Mouse (Mus musculus) heart, adult 2 months (tissue): Measurements from ENCODE around the gene Arhgef1. TPM values are rescaled to one million over a fixed set of nuclear protein-coding genes. Genes with fewer than 3 reads are reported as not detected.

ENCODE experiments used
- DNase-seq, 2 experiments: peaks; one replicate each; pipeline ENCODE4 v3.0.0; 2021
- H3K27ac ChIP-seq: fragments of 200-600 bp; 2 replicates; pipeline ENCODE4 v1.8.1; 2022
- H3K27me3 ChIP-seq: fragments of 200-500 bp; 2 replicates; pipeline ENCODE4 v1.6.1; 2012; ENCODE audit warnings: mild to moderate bottlenecking, low read length, inconsistent platforms, mixed read lengths; ENCODE audit not compliant: control insufficient read depth, insufficient read depth
- H3K36me3 ChIP-seq: fragments of 200-500 bp; 2 replicates; pipeline ENCODE4 v1.6.1; 2012; ENCODE audit warnings: low read length, inconsistent platforms; ENCODE audit not compliant: control insufficient read depth, insufficient read depth
- H3K4me1 ChIP-seq: fragments of 200-500 bp; 2 replicates; pipeline ENCODE4 v1.6.1; 2011; ENCODE audit warnings: low read length; ENCODE audit not compliant: control insufficient read depth, insufficient read depth
- H3K4me3 ChIP-seq: fragments of 200-600 bp; 2 replicates; pipeline ENCODE4 v1.8.1; 2022
- H3K79me2 ChIP-seq: fragments of 200-500 bp; replicated peaks from 2 replicates; pipeline ENCODE4 v1.6.1; 2012; ENCODE audit warnings: mild to moderate bottlenecking, inconsistent platforms, low read length, moderate library complexity, mixed read lengths; ENCODE audit not compliant: control insufficient read depth, insufficient read depth
- H3K9ac ChIP-seq: fragments of 200-500 bp; 2 replicates; pipeline ENCODE4 v1.6.1; 2012; ENCODE audit warnings: low read depth, mild to moderate bottlenecking, control low read depth, inconsistent platforms, low read length, mixed read lengths
- CTCF ChIP-seq: fragments of 200-600 bp; IDR thresholded peaks from 2 replicates; pipeline ENCODE4 v1.8.1; 2022; ENCODE audit warnings: antibody characterized with exemption, mild to moderate bottlenecking, moderate library complexity
- EP300 ChIP-seq: fragments of 200-500 bp; IDR thresholded peaks from 2 replicates; pipeline ENCODE4 v1.6.1; 2011; ENCODE audit warnings: low read depth, low read length, control low read depth; ENCODE audit not compliant: insufficient read depth
- POLR2A ChIP-seq: fragments of 200-500 bp; IDR thresholded peaks from 2 replicates; pipeline ENCODE4 v1.6.1; 2011; ENCODE audit warnings: mild to moderate bottlenecking, low read depth, low read length, control low read depth; ENCODE audit not compliant: insufficient read depth
- WGBS: fragments of 180-500 bp; shearing (Covaris S2); methylation state at CpG from one replicate; pipeline ENCODE4 v1.1.7; 2018; 5-methylcytosine and 5-hydroxymethylcytosine counted together
- intact Hi-C: fragments of 180-260 bp; cut with DNase I; formaldehyde crosslinking; loops from one replicate; pipeline ENCODE4 v1.15.1; 2025
- polyA plus RNA-seq: library from polyadenylated mRNA; depleted of rRNA; stranded (reverse); fragments of >200 nt; gene quantifications from 2 replicates; pipeline ENCODE4 v1.2.3, GENCODE M21; 2012
- total RNA-seq, 2 experiments: library from RNA; stranded (reverse); gene quantifications; 2 replicates each; pipeline ENCODE4 v1.2.3; 2021

Gene Arhgef1
- total and polyA plus RNA-seq, 3 experiments, result 43.0 to 105 (median 43.2) TPM

GRCm38 (mm10) chr7:24896269-24896668 lies 6.4 kb upstream of the Arhgef1 start:
- H3K9ac ChIP-seq, result no peak overlapping the region
- H3K27ac ChIP-seq, result no peak overlapping the region
- H3K4me1 ChIP-seq, result no peaks in the 10 kb centered on the region
- H3K4me3 ChIP-seq, result no peak overlapping the region
- intact Hi-C loops, result no loop called here
- H3K79me2 ChIP-seq, result no peaks in the 10 kb centered on the region
- WGBS, result 87% methylated on average over 8 of the region's 8 CpGs
- DNase-seq, result no peak
- H3K27me3 ChIP-seq, result no peaks in the 10 kb centered on the region
- no peaks in the 10 kb centered on the region for H3K36me3 ChIP-seq
- TF ChIP-seq EP300, result no peak
- no peak for TF ChIP-seq CTCF
- TF ChIP-seq POLR2A, result no peak

GRCm38 (mm10) chr7:24897224-24897623 lies 5.5 kb upstream of the Arhgef1 start, which contains the start of gene Cd79a:
Gene Cd79a (plus strand): TSS chr7:24897381.
- intact Hi-C loops, result no loop called here
- 69% methylated on average over 12 of the region's 12 CpGs for WGBS

GRCm38 (mm10) chr7:24897959-24898358 lies 4.8 kb upstream of the Arhgef1 start:
- WGBS, result 69% methylated on average over 5 of the region's 5 CpGs
- Histone ChIP-seq H3K27me3 (no peaks in the 10 kb centered on the region), H3K4me1 (peaks cover 2% of the 10 kb centered on the region), H3K79me2 (no peaks in the 10 kb centered on the region), H3K9ac (no peak overlapping the region), H3K36me3 (no peaks in the 10 kb centered on the region), H3K27ac (no peak overlapping the region), H3K4me3 (no peak overlapping the region)
- no peak for TF ChIP-seq CTCF
- TF ChIP-seq EP300, result no peak
- TF ChIP-seq POLR2A, result no peak
- intact Hi-C loops, result no loop called here
- DNase-seq, result no peak

More at GRCm38 (mm10) chr7:24897224-24897623, 5.5 kb upstream of the Arhgef1 start, which contains the start of gene Cd79a:
- Histone ChIP-seq H3K4me3 (no peak within 1 kb of the TSS), H3K27me3 (no peaks in the 10 kb centered on the region), H3K9ac (no peak within 1 kb of the TSS), H3K4me1 (no peaks in the 10 kb centered on the region; the same call in 1 of the 2 replicates), H3K36me3 (no peaks in the 10 kb centered on the region), H3K27ac (no peak within 1 kb of the TSS), H3K79me2 (no peaks in the 10 kb centered on the region)
- TF ChIP-seq EP300 (no peak), CTCF (no peak), POLR2A (no peak)
- peak in 1 of 2 experiments; percentile 49 for DNase-seq

GRCm38 (mm10) chr7:24901114-24901513 lies 1.6 kb upstream of the Arhgef1 start:
- Histone ChIP-seq H3K4me3 (no peak overlapping the region), H3K4me1 (peaks cover 4% of the 10 kb centered on the region), H3K27ac (no peak overlapping the region), H3K79me2 (no peaks in the 10 kb centered on the region), H3K36me3 (no peaks in the 10 kb centered on the region; the same call in 1 of the 2 replicates), H3K9ac (no peak overlapping the region), H3K27me3 (no peaks in the 10 kb centered on the region)
- DNase-seq, result no peak
- no peak for TF ChIP-seq EP300
- no peak for TF ChIP-seq CTCF
- no peak for TF ChIP-seq POLR2A
- intact Hi-C loops, result no loop called here
- 66% methylated on average over 6 of the region's 6 CpGs for WGBS

GRCm38 (mm10) chr7:24901842-24902241 lies 870 bp upstream of the Arhgef1 start:
- H3K4me3 ChIP-seq, result no peak overlapping the region
- no peak overlapping the region for H3K9ac ChIP-seq
- intact Hi-C loops, result no loop called here
- no peak for TF ChIP-seq CTCF
- no peak for TF ChIP-seq POLR2A
- no peak for TF ChIP-seq EP300
- H3K79me2 ChIP-seq, result peaks cover 2% of the 10 kb centered on the region; the same call in 1 of the 2 replicates
- H3K36me3 ChIP-seq, result peaks cover 2% of the 10 kb centered on the region; the same call in 1 of the 2 replicates
- no peaks in the 10 kb centered on the region for H3K27me3 ChIP-seq
- no peak for DNase-seq
- peak overlapping the region; percentile 95 for H3K27ac ChIP-seq
- peaks cover 6% of the 10 kb centered on the region for H3K4me1 ChIP-seq
- 3% methylated on average over 1 of the region's 1 CpGs for WGBS

- DNase-seq, result no peak
- intact Hi-C loops, result no loop called here
- H3K4me3 ChIP-seq, result peak overlapping the region; percentile 82
- peak overlapping the region; percentile 94 for H3K9ac ChIP-seq
- peaks cover 2% of the 10 kb centered on the region; the same call in 1 of the 2 replicates for H3K36me3 ChIP-seq
- peak overlapping the region; percentile 95 for H3K27ac ChIP-seq
- peaks cover 2% of the 10 kb centered on the region; the same call in 1 of the 2 replicates for H3K79me2 ChIP-seq
- peaks cover 8% of the 10 kb centered on the region for H3K4me1 ChIP-seq
- 35% methylated on average over 2 of the region's 2 CpGs for WGBS
- no peak for TF ChIP-seq CTCF
- no peak for TF ChIP-seq EP300
- no peak for TF ChIP-seq POLR2A
- no peaks in the 10 kb centered on the region for H3K27me3 ChIP-seq
Measured at GRCm38 (mm10) chr7:24902264-24902629, 465 bp upstream of the Arhgef1 start.
